Mouse (Mus musculus) urinary bladder, adult 18-20 months (tissue): ENCODE data around the gene Ccdc137.
"Not testable (repeated sequence)": the region's sequence is repeated elsewhere in the genome, so short reads cannot be mapped to it uniquely, and the experiment has no call there.

Experiments used
- DNase-seq, 2 experiments: peaks; one replicate each; pipeline ENCODE4 v3.0.0; 2022; ENCODE audit warnings: low spot score in 2 of 2, mixed read lengths in 2 of 2

Gene Ccdc137

GRCm38 (mm10) chr11:120457772-120458751 lies at the start of gene Ccdc137, which contains the start of gene Oxld1:
Gene Ccdc137 (plus strand): TSS chr11:120458115.
Gene Oxld1 (minus strand): TSS chr11:120458068.
- DNase-seq, result peak; percentile 49 to 81

- not testable (repeated sequence) for DNase-seq
Measured at GRCm38 (mm10) chr11:120413621-120414020, 44.3 kb upstream of the Ccdc137 start.

GRCm38 (mm10) chr11:120417852-120418251 lies 40.1 kb upstream of the Ccdc137 start:
- DNase-seq, result no peak

GRCm38 (mm10) chr11:120418592-120418991 lies 39.3 kb upstream of the Ccdc137 start:
- no peak for DNase-seq

GRCm38 (mm10) chr11:120422651-120423568 lies 35.0 kb upstream of the Ccdc137 start:
- DNase-seq, result no peak

GRCm38 (mm10) chr11:120423569-120424295 lies 34.2 kb upstream of the Ccdc137 start:
- DNase-seq, result peak; percentile 33 to 42

- no peak for DNase-seq
Measured at GRCm38 (mm10) chr11:120426727-120427126, 31.2 kb upstream of the Ccdc137 start.

- peak; percentile 76 to 94 for DNase-seq
Measured at GRCm38 (mm10) chr11:120437152-120437856, 20.6 kb upstream of the Ccdc137 start, which contains the start of gene Nploc4. Gene Nploc4 (minus strand): TSS chr11:120437708.

- no peak for DNase-seq
Measured at GRCm38 (mm10) chr11:120437857-120438385, 20.0 kb upstream of the Ccdc137 start.

GRCm38 (mm10) chr11:120442344-120442743 lies 15.6 kb upstream of the Ccdc137 start, which contains the start of gene Tspan10:
Gene Tspan10 (plus strand): TSS chr11:120442644.
- no peak for DNase-seq

- DNase-seq, result no peak
Measured at GRCm38 (mm10) chr11:120442765-120443280, 15.1 kb upstream of the Ccdc137 start.

- DNase-seq, result no peak
Measured at GRCm38 (mm10) chr11:120444106-120444505, 13.8 kb upstream of the Ccdc137 start.

- DNase-seq, result no peak
Measured at GRCm38 (mm10) chr11:120445475-120445874, 12.4 kb upstream of the Ccdc137 start.

GRCm38 (mm10) chr11:120447179-120447578 lies 10.7 kb upstream of the Ccdc137 start:
- no peak for DNase-seq

GRCm38 (mm10) chr11:120452246-120452645 lies 5.7 kb upstream of the Ccdc137 start:
- no peak for DNase-seq

- no peak for DNase-seq
Measured at GRCm38 (mm10) chr11:120453306-120453705, 4.6 kb upstream of the Ccdc137 start, which contains the start of gene Pde6g. Gene Pde6g (minus strand): TSS chr11:120453500.

GRCm38 (mm10) chr11:120454965-120455364 lies 3.0 kb upstream of the Ccdc137 start:
- no peak for DNase-seq

- no peak for DNase-seq
Measured at GRCm38 (mm10) chr11:120455413-120455812, 2.5 kb upstream of the Ccdc137 start.

- peak in 1 of 2 experiments; percentile 4 for DNase-seq
Measured at GRCm38 (mm10) chr11:120457370-120457769, 545 bp upstream of the Ccdc137 start.
